Mouse (Mus musculus): ENCODE measurements at regions not wholly inside any gene's neighbourhood (a gene's known extent, or its start where the extent isn't known, plus 50 kb on each side); places are given as distances from the start of the nearest gene placed in this dataset.

DNA sequence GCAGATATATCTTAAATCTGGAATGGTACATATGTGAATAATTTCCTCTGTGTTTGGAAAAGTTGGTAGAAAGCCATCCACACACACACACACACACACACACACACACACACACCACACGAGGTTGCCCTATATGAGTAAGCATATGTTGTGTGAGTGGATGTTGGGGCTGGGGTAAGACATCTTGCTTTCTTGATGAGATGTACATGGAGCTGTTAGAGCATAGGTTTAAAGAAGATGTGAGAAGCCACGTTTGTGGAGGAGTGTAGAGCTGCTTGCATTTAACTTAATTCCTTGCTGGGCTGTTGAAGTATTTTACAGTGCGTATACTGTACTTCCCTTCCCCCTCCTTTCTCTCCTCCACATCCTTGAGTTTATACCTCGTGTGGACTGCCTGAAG, 147.8 kb downstream of the Vrk1 start:
- Histone ChIP-seq H3K9me3 (ENCODE audit: control insufficient read depth, low read length) (peaks cover 9% of the 10 kb centered on the region), H3K4me1 (ENCODE audit: control insufficient read depth) (no peaks in the 10 kb centered on the region), H3K36me3 (ENCODE audit: control insufficient read depth) (no peaks in the 10 kb centered on the region), H3K4me3 (replicated peaks) (no peak overlapping the region), H3K27me3 (ENCODE audit: control insufficient read depth) (no peaks in the 10 kb centered on the region)
- TF ChIP-seq TAL1 (IDR thresholded peaks at IDR 0.05; ENCODE audit: low read length) (no peak), GATA1 (IDR thresholded peaks at IDR 0.05; ENCODE audit: low read length) (no peak)

DNA sequence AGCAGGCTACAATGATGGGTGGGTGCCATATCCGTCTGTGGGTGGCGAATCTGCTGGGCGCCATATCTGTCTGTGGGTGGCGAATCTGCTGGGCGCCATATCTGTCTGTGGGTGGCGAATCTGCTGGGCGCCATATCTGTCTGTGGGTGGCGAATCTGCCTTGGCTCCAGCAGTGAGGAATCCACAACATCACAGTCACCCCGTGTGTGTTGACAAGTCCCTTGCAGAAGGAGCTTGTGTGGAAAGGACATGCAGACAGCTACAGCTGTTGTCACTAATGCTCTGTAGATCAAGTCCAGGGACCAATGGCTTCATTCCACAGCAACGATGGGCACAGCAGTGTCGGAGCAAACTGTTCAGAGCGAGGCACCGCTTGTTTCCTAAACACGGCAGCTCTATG, 148.6 kb downstream of the Vrk1 start:
- no peak overlapping the region for H3K4me3 ChIP-seq (replicated peaks)
- TF ChIP-seq GATA1 (IDR thresholded peaks at IDR 0.05; ENCODE audit: low read length), result no peak
- no peak for TF ChIP-seq TAL1 (IDR thresholded peaks at IDR 0.05; ENCODE audit: low read length)
- no peaks in the 10 kb centered on the region for H3K4me1 ChIP-seq (ENCODE audit: control insufficient read depth)
- no peaks in the 10 kb centered on the region for H3K27me3 ChIP-seq (ENCODE audit: control insufficient read depth)
- H3K36me3 ChIP-seq (ENCODE audit: control insufficient read depth), result no peaks in the 10 kb centered on the region
- peaks cover 9% of the 10 kb centered on the region for H3K9me3 ChIP-seq (ENCODE audit: control insufficient read depth, low read length)

DNA sequence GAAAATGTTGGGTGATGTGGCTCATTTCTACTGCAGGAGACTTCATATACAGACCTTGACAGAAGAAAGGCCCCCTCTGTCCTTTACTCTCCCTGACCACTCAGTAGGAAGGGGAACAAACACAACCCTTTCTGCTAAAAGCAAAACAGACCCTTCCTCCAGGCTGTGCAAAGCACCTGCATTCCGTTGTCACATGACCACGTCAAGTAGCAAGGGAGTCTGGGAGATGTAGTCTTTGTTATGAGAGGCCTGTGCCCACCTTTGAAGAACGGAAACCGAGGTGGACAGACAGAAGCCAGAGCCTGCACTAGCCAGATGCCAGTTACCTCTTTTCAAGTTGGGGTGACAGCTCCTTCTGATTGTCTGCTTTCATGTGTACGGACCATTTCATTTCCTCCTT, 161.3 kb downstream of the Vrk1 start:
- H3K9me3 ChIP-seq (ENCODE audit: control insufficient read depth, low read length), result peaks cover 6% of the 10 kb centered on the region
- no peaks in the 10 kb centered on the region for H3K36me3 ChIP-seq (ENCODE audit: control insufficient read depth)
- no peak overlapping the region for H3K4me3 ChIP-seq (replicated peaks)
- TF ChIP-seq TAL1 (IDR thresholded peaks at IDR 0.05; ENCODE audit: low read length), result no peak
- TF ChIP-seq GATA1 (IDR thresholded peaks at IDR 0.05; ENCODE audit: low read length), result no peak
- no peaks in the 10 kb centered on the region for H3K4me1 ChIP-seq (ENCODE audit: control insufficient read depth)
- peaks cover 39% of the 10 kb centered on the region for H3K27me3 ChIP-seq (ENCODE audit: control insufficient read depth)

DNA sequence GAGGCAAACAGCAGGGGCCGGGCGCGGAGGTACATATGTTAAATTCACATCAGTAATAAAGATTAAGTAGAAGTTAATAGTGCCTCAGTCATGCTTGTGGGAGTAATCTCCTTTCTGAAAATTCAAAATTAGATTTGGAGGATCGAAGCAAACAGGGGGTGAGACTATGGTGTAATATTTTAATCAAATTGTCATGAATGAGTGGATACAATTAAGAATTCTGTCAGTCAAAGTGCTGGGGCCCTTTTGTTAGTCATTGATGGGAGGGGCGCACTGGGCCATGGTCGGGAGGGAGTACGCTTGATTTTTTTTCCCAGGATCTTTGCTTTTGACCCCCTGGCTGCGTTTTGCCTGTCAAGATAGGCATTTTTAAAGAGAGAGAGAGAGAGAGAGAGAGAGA, 163.2 kb downstream of the Vrk1 start:
- peaks cover 6% of the 10 kb centered on the region for H3K9me3 ChIP-seq (ENCODE audit: control insufficient read depth, low read length)
- TF ChIP-seq GATA1 (IDR thresholded peaks at IDR 0.05; ENCODE audit: low read length) (no peak), TAL1 (IDR thresholded peaks at IDR 0.05; ENCODE audit: low read length) (no peak)
- no peaks in the 10 kb centered on the region for H3K4me1 ChIP-seq (ENCODE audit: control insufficient read depth)
- no peak overlapping the region for H3K4me3 ChIP-seq (replicated peaks)
- H3K27me3 ChIP-seq (ENCODE audit: control insufficient read depth), result peaks cover 39% of the 10 kb centered on the region
- no peaks in the 10 kb centered on the region for H3K36me3 ChIP-seq (ENCODE audit: control insufficient read depth)

DNA sequence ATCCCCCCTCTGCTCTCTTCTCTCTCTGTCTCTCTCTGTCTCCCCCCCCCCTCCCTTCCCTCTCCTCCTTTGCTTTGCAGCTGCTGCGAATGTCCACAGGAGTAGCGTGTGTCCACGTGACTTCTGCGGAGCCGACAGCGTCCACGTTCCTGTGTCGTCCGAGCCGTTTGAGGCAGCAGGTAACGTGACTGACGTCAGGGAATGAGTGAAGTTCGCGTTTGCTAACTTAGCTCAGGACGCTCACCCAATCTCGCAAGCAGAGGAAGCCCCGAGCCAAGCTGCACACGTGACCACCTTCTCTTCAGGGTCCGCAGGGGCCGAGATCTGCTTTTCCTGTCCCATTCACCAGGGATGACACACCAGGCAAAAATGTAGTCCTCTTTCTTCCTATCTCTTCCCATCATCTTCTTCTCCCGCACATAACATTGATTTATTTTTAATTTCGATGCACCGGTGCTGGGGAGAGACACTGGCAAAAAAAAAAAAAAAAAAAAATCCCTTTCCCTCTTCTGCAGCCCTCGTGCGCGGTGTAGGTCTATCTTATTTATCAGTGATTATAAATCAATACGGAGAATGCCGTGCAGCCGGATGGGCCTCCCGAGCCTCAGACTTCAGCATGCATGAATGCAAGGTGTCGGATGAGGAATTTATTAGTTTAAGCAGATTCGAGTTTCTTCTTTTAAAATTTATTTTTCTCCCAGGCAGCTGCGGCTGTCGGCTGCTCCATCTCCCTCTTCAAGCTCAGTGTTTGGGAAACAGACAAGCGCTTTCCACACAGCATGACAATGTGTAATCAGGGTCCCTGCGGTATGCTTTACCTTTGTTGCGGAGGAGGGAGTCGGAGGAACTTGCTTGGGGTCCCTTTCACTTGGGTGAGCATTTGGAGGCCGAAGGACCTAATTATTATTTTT, 164.3 kb downstream of the Vrk1 start:
- Histone ChIP-seq H3K27me3 (ENCODE audit: control insufficient read depth) (peaks cover 39% of the 10 kb centered on the region), H3K9me3 (ENCODE audit: control insufficient read depth, low read length) (peaks cover 6% of the 10 kb centered on the region), H3K4me1 (ENCODE audit: control insufficient read depth) (no peaks in the 10 kb centered on the region), H3K36me3 (ENCODE audit: control insufficient read depth) (no peaks in the 10 kb centered on the region), H3K4me3 (replicated peaks) (no peak overlapping the region)
- TF ChIP-seq TAL1 (IDR thresholded peaks at IDR 0.05; ENCODE audit: low read length) (no peak), GATA1 (IDR thresholded peaks at IDR 0.05; ENCODE audit: low read length) (no peak)

DNA sequence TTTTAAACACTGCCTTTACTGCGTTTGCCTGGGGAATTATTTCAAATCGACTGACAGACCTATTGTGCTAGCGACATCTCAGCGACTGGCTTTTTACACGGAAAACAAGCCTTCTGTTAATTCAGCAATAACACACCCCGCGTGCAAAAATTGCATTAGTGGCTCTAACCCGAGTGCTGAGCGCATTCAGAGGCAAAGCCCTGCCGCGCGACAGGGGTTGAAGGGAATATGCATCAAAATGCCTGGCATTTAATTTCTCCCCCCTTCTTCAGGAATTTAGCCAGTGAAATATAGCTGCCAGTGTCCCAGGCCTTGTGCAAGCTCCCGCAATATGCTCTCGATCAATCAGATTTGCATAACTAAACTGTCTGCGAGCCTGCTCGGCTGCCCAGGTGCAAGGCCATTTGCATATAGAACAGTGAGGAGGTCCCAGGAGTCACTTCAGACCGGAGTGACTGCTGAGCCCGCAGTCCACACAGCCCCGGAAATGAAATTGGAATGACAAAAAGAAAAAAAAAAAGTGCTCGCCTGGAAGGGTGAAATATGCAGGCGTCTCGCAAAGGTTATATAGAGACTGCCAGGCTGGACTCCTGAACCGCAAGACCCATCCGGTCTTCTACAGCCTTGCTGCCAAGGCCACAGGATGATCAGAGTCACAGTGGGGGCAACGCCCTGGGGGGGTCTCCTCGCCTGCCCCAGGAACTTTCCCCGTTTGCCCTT, 165.1 kb downstream of the Vrk1 start:
- H3K9me3 ChIP-seq (ENCODE audit: control insufficient read depth, low read length), result peaks cover 3% of the 10 kb centered on the region
- peaks cover 39% of the 10 kb centered on the region for H3K27me3 ChIP-seq (ENCODE audit: control insufficient read depth)
- H3K4me3 ChIP-seq (replicated peaks), result no peak overlapping the region
- no peaks in the 10 kb centered on the region for H3K4me1 ChIP-seq (ENCODE audit: control insufficient read depth)
- H3K36me3 ChIP-seq (ENCODE audit: control insufficient read depth), result no peaks in the 10 kb centered on the region
- TF ChIP-seq GATA1 (IDR thresholded peaks at IDR 0.05; ENCODE audit: low read length) (no peak), TAL1 (IDR thresholded peaks at IDR 0.05; ENCODE audit: low read length) (no peak)

DNA sequence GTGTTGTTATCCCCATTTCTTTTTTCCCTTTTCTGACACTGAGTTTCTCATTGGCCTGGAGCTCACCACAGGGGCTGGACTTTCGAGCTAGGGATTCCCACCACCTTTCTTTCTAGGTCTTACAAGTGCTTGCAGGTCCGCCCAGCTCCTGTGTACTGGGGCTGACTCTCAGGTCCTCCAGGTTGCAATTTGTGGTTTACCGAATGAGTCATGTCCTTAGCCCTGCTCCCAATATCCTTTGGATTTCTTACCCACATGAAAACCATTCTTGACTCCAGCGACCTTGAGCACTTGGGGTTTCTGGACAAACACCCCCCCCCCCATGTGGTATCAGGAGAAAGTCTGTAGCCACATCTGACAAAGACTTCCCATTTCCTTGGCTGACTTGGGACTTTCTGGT, 167.3 kb downstream of the Vrk1 start:
- Histone ChIP-seq H3K9me3 (ENCODE audit: control insufficient read depth, low read length) (no peaks in the 10 kb centered on the region), H3K36me3 (ENCODE audit: control insufficient read depth) (no peaks in the 10 kb centered on the region), H3K4me3 (replicated peaks) (no peak overlapping the region), H3K4me1 (ENCODE audit: control insufficient read depth) (no peaks in the 10 kb centered on the region), H3K27me3 (ENCODE audit: control insufficient read depth) (peaks cover 36% of the 10 kb centered on the region)
- no peak for TF ChIP-seq TAL1 (IDR thresholded peaks at IDR 0.05; ENCODE audit: low read length)

DNA sequence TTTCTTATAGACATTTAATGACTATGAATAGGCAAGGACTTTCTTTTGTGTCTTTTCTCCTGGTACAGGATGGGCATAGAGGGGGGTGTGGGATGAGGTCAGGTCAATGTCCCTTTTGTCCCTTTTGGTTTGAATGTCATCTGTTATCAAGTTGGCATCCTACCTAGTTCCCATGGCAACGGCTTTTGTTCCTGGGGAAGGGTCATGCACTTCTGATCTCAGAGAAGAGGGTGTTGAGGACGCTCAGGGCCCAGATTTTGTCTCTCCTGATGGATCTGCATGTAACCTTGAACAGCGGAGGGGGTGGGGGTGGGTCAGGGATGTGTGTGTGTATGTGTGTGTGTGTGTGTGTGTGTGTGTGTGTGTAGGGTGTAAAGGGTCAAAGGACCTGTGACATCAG, 167.8 kb downstream of the Vrk1 start:
- Histone ChIP-seq H3K36me3 (ENCODE audit: control insufficient read depth) (no peaks in the 10 kb centered on the region), H3K4me3 (replicated peaks) (no peak overlapping the region), H3K9me3 (ENCODE audit: control insufficient read depth, low read length) (no peaks in the 10 kb centered on the region), H3K4me1 (ENCODE audit: control insufficient read depth) (no peaks in the 10 kb centered on the region), H3K27me3 (ENCODE audit: control insufficient read depth) (peaks cover 31% of the 10 kb centered on the region)
- no peak for TF ChIP-seq TAL1 (IDR thresholded peaks at IDR 0.05; ENCODE audit: low read length)
- no peak for TF ChIP-seq GATA1 (IDR thresholded peaks at IDR 0.05; ENCODE audit: low read length)

DNA sequence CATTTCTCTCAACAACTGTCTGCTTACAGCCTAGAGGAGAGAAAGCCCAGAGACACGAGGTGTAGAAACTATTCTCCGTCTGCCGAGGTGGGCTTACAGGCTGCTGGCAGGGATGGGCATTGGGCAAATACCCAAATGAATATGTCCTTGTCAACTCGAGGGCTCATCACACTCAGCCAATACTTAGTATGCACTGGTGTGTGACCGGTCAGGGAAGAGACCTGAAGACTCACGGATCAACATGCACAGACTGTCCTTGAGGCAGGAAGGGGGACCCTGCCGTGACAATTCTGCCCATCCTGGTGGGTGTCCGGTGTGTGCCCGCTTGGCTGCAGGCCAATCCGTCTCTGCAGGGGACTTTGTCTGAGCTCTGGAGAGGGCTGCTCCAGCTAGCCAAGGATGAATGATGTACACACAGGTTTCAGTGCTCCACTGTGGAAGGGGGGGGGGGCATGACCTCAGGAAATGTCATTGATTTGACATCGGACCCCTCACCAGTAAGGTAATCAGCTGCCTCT, 168.7 kb downstream of the Vrk1 start:
- no peak overlapping the region for H3K4me3 ChIP-seq (replicated peaks)
- peaks cover 22% of the 10 kb centered on the region for H3K27me3 ChIP-seq (ENCODE audit: control insufficient read depth)
- H3K36me3 ChIP-seq (ENCODE audit: control insufficient read depth), result no peaks in the 10 kb centered on the region
- H3K9me3 ChIP-seq (ENCODE audit: control insufficient read depth, low read length), result no peaks in the 10 kb centered on the region
- no peak for TF ChIP-seq TAL1 (IDR thresholded peaks at IDR 0.05; ENCODE audit: low read length)
- no peak for TF ChIP-seq GATA1 (IDR thresholded peaks at IDR 0.05; ENCODE audit: low read length)
- no peaks in the 10 kb centered on the region for H3K4me1 ChIP-seq (ENCODE audit: control insufficient read depth)
